Comparison of ENCODE assay signal across 8 mouse cellular contexts in the genomic region with DNA sequence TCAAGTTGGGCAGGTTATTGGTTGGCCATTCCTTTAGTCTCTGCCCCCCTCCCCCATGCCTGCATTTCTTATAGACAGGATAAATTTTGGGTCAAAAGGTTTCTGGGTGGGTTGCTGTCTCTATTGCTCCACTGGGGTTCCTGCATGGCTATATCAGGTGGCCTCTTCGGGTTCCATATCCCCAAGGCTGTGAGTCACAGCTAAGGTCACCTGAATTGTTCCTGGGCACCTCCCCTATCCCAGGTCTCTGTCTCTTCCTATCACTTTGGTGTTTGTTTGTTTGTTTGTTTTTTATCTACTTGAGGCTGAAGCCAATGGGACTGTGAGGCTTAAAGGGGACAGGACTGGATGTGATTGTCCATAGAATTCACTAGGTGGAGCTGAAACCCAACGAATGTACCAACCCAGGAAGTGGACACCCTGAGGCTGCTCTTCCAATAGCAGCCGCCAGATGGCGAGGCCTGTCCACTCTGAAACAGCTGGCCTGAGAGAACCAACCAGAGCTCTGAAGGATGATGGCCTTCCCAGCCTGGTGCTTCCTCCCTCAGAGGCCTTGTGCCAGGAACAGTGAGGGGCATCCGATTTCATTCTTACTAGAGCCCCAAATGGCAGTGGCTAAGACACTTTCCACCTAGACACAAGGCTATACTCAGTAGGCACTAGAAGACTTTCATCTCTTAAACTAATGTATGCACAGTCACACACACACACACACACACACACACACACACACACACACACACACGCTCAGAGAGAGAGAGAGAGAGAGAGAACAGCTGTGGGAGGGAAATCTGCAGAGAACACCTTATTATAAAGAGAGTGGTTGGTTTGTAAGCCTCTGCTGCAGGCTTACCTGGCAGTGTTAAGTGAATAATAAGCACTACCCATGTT. TPM values are rescaled to one million over a fixed set of nuclear protein-coding genes. Genes with fewer than 3 reads are reported as not detected.
DNase-seq lines count a peak whose midpoint lies in the region; ATAC-seq and TF ChIP-seq lines count a peak whose summit lies in the region.

No protein-coding gene starts in this region.

- no peak overlapping the region for H3K9ac ChIP-seq in forebrain, embryonic 14.5 days (ENCODE audit: low read length)
- no peak overlapping the region for H3K9ac ChIP-seq in liver, embryonic 16.5 days (ENCODE audit: low read depth, low read length)
- no peak overlapping the region for H3K9ac ChIP-seq in neural tube, embryonic 14.5 days (replicated peaks; ENCODE audit: low read depth, low read length)

- no peak overlapping the region for H3K4me2 ChIP-seq in forebrain, embryonic 14.5 days (ENCODE audit: low read length)
- no peak overlapping the region for H3K4me2 ChIP-seq in liver, embryonic 16.5 days (ENCODE audit: low read depth, low read length)
- no peak overlapping the region for H3K4me2 ChIP-seq in neural tube, embryonic 14.5 days (ENCODE audit: low read depth, low read length)

- H3K9me3 ChIP-seq in E14TG2a.4 (ENCODE audit: low read length): no peaks in the 10 kb centered on the region
- H3K9me3 ChIP-seq in forebrain, embryonic 14.5 days (replicated peaks; ENCODE audit: control insufficient read depth, low read length): no peaks in the 10 kb centered on the region
- no peaks in the 10 kb centered on the region for H3K9me3 ChIP-seq in liver, embryonic 16.5 days (replicated peaks; ENCODE audit: control insufficient read depth, low read length)
- H3K9me3 ChIP-seq in neural tube, embryonic 14.5 days (ENCODE audit: control insufficient read depth, low read length): no peaks in the 10 kb centered on the region

- H3K4me1 ChIP-seq in E14TG2a.4 (replicated peaks; ENCODE audit: low read depth, low read length): peaks cover 26% of the 10 kb centered on the region
- no peaks in the 10 kb centered on the region for H3K4me1 ChIP-seq in forebrain, embryonic 14.5 days (ENCODE audit: control insufficient read depth, insufficient read depth, low read length)
- no peaks in the 10 kb centered on the region for H3K4me1 ChIP-seq in liver, embryonic 16.5 days (ENCODE audit: control insufficient read depth, low read depth, low read length)
- H3K4me1 ChIP-seq in neural tube, embryonic 14.5 days (ENCODE audit: control insufficient read depth, insufficient read depth, low read length): no peaks in the 10 kb centered on the region

- WGBS in forebrain, embryonic 14.5 days: 22% methylated on average over 6 of the region's 6 CpGs
- WGBS in liver, embryonic 16.5 days (ENCODE audit: insufficient replicate concordance): 11% methylated on average over 6 of the region's 6 CpGs
- 22% methylated on average over 6 of the region's 6 CpGs for WGBS in neural tube, embryonic 14.5 days

- peak; percentile 83 for TF ChIP-seq CTCF in E14TG2a.4 (conservative IDR thresholded peaks at IDR 0.05; ENCODE audit: low read length)

- no peak overlapping the region for H3K4me3 ChIP-seq in E14TG2a.4 (replicated peaks; ENCODE audit: low read length)
- no peak overlapping the region for H3K4me3 ChIP-seq in forebrain, embryonic 14.5 days (ENCODE audit: low read depth, low read length)
- H3K4me3 ChIP-seq in liver, embryonic 16.5 days (ENCODE audit: low read depth, low read length): no peak overlapping the region
- no peak overlapping the region for H3K4me3 ChIP-seq in neural tube, embryonic 14.5 days (ENCODE audit: low read depth, low read length)

- intact Hi-C loops in heart, postnatal 10 days (cut with DNase I): loop anchor here (1.0 to 2.0 kb wide), 3 partner anchors 65 to 279 kb away; no protein-coding TSS in a partner anchor

- H3K27ac ChIP-seq in forebrain, embryonic 14.5 days (ENCODE audit: low read depth, low read length): no peak overlapping the region
- H3K27ac ChIP-seq in liver, embryonic 16.5 days (ENCODE audit: low read length): no peak overlapping the region
- no peak overlapping the region for H3K27ac ChIP-seq in neural tube, embryonic 14.5 days (ENCODE audit: low read depth, low read length)

- ATAC-seq in cerebellum, adult (ENCODE audit: insufficient number of reproducible peaks, low FRiP score, low TSS enrichment): peak; percentile 24; the same call in 1 of the 2 replicates
- ATAC-seq in forebrain, embryonic 14.5 days: peak; percentile 91
- 0 out of 2 replicates have a peak, but pooled peaks have one; percentile 37 for ATAC-seq in liver, embryonic 16.5 days (ENCODE audit: low read depth)
- ATAC-seq in neural tube, embryonic 14.5 days (ENCODE audit: low read depth): peak; percentile 90

- DNase-seq in forebrain, embryonic 14.5 days (ENCODE audit: low spot score): peak; percentile 93
- DNase-seq in heart, postnatal 10 days: peak; percentile 93 to 96
- DNase-seq in kidney, postnatal 4 days: peak; percentile 94 to 95
- DNase-seq in telencephalon, adult 2 months (ENCODE audit: low read depth, low spot score): peak; percentile 76

- H3K27me3 ChIP-seq in E14TG2a.4 (ENCODE audit: insufficient read depth, low read length): no peaks in the 10 kb centered on the region
- H3K27me3 ChIP-seq in forebrain, embryonic 14.5 days (replicated peaks; ENCODE audit: control insufficient read depth, insufficient read depth, low read length): no peaks in the 10 kb centered on the region
- H3K27me3 ChIP-seq in liver, embryonic 16.5 days (ENCODE audit: control insufficient read depth, insufficient read depth, low read depth, low read length): no peaks in the 10 kb centered on the region
- no peaks in the 10 kb centered on the region for H3K27me3 ChIP-seq in neural tube, embryonic 14.5 days (ENCODE audit: control insufficient read depth, insufficient read depth, low read length)

- H3K36me3 ChIP-seq in E14TG2a.4 (ENCODE audit: insufficient read depth, low read length): no peaks in the 10 kb centered on the region
- no peaks in the 10 kb centered on the region for H3K36me3 ChIP-seq in forebrain, embryonic 14.5 days (ENCODE audit: control insufficient read depth, insufficient read depth, low read length)
- no peaks in the 10 kb centered on the region for H3K36me3 ChIP-seq in liver, embryonic 16.5 days (ENCODE audit: control insufficient read depth, insufficient read depth)
- no peaks in the 10 kb centered on the region for H3K36me3 ChIP-seq in neural tube, embryonic 14.5 days (ENCODE audit: control insufficient read depth, insufficient read depth, low read length)

RNA-seq across cellular contexts. Expression of gene Mmp2, which starts 8.9 kb away (rescaled TPM):
- 14.5 and 15.8 TPM in 2 replicates for polyA plus RNA-seq in forebrain, embryonic 14.5 days (2014; fragmentation: Nextera tagmentation; extraction: Ambion mirVana)
- total RNA-seq in heart, postnatal 10 days (2021): 100 to 1,000 TPM; 187 to 198 TPM
- 8.7 and 10.1 TPM in 2 replicates for polyA plus RNA-seq in liver, embryonic 16.5 days (2015; fragmentation: Nextera tagmentation; extraction: Ambion mirVana)
- polyA plus RNA-seq in neural tube, embryonic 14.5 days (2014; fragmentation: Nextera tagmentation; extraction: Ambion mirVana): 16.9 and 42.8 TPM in 2 replicates

RNA-seq across cellular contexts. Expression of gene Lpcat2, which starts 37.0 kb away (rescaled TPM):
- 5.1 and 7.4 TPM in 2 replicates for polyA plus RNA-seq in forebrain, embryonic 14.5 days (2014; fragmentation: Nextera tagmentation; extraction: Ambion mirVana)
- 1 to 10 TPM; 1.9 to 2.5 TPM for total RNA-seq in heart, postnatal 10 days (2021)
- 5.0 TPM in 2 replicates for polyA plus RNA-seq in liver, embryonic 16.5 days (2015; fragmentation: Nextera tagmentation; extraction: Ambion mirVana)
- polyA plus RNA-seq in neural tube, embryonic 14.5 days (2014; fragmentation: Nextera tagmentation; extraction: Ambion mirVana): 13.1 and 13.8 TPM in 2 replicates

Comparison
In these comparisons a context has a peak if more than half of its experiments do, and no peak if none do; other contexts are left out.
1. ATAC-seq: peak in every context shown above with its lines; median percentile 91 in forebrain, embryonic 14.5 days; 90 in neural tube, embryonic 14.5 days; 37 in liver, embryonic 16.5 days; 24 in cerebellum, adult.